Mouse (Mus musculus) frontal cortex, adult 2 months (tissue): ENCODE measurements around the gene Miga1. TPM values are rescaled to one million over a fixed set of nuclear protein-coding genes. Genes with fewer than 3 reads are reported as not detected.

Experiments
- DNase-seq, 2 experiments: peaks; one replicate each; pipeline ENCODE4 v3.0.0; 2022; ENCODE audit warnings: low spot score in 1 of 2; ENCODE audit errors: extremely low spot score in 1 of 2
- polyA plus RNA-seq: library from polyadenylated mRNA; depleted of rRNA; stranded (reverse); fragments of >200 nt; gene quantifications from 2 replicates; pipeline ENCODE4 v1.2.3, GENCODE M21; 2012; rRNA removed

Gene Miga1
- 42.3 and 47.2 TPM in 2 replicates for polyA plus RNA-seq

DNA sequence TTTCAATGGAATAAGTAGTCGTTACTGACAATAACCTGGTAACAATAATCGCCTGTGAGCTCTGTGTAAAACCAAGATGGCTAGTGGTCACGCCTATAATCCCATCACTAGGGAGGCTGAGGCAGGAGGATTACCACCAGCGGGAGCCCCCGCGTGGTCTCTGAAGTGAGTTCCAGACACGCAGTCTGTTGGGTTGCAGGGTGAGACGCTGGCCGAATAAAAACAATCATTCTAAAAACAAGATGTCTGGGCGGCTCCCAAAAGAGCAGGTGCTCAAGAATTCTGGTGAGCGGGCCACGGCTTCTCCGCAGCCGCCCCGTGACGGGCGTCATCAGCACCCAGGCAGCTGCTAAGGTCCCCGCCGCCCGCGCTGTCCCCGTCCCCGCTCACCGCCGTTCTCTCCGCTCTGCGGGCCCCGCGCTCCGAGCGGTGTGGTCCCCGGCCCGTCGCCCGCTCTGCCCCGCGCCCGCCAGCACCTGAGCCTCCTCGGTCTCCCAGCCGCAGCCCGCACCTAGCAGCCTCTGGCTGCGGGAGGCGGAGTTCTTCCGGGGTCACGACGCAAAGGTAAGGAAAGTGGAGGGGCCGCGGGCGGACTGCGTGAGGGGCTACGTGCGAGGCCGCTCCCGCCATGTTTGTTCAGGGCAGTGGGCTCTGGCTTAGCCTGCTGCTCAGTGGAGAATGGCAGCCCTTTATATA, at the start of gene Miga1:
Gene Miga1 (minus strand): TSS at position 546 of the 696 bp plus-strand sequence.
- peak; percentile 58 to 86 for DNase-seq

DNA sequence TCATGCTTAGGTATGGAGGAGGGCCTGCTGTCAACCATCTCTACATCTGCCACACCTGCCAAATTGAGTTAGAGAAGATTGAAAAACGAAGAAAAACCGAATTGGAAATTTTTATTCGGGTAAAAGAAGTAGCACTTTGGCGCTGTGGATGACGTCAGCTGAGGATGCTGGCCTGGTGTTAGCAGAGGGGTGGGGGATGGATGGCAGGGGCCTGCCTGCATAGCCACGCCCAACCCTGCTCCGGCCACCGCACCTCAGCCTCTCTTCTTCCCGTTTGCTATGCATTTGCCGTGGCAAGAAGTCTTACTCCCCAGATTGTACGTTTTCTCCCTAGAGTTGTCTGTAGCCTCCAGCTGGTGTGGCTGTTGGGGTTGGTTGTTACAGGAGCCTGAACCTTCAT, 43.9 kb upstream of the Miga1 start:
- DNase-seq, result no peak

DNA sequence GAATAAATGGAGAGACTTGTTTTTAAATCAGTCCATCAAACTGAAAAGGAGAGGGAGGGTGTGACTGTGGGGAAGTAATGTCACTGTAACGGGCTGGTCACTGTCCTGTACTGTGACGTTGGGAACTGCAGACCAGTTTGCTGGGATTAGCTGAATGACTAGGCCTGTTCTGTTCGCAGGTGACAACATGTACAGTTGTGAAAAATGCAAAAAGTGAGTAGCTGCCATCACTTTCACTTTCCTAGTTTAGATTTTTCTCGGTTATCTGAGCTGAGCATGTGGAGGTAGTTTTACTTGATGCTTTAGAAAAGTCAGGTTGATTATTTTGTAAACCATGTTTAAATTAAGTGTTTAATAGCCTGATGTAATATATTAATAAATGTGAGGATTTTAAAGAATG, 35.9 kb upstream of the Miga1 start:
- no peak for DNase-seq

DNA sequence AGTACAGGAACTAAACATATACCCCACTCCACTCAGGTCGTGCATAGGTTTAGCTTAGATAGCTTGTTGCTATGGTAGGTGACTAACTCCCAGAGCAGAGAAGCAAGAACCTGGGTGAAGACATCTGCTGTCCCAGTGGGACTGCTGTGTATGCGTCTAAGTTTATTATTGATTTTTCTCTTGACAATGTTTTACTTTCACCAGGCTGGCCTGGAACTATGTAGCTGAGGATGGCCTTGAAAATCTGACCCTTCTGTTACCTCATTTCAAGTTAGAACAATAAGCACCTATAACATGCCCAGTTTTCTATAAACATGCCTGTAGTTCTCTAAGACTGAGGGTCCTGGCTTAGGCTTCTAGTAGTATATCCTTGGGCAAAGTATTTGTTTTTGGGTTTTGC, 24.0 kb upstream of the Miga1 start:
- DNase-seq, result no peak

DNA sequence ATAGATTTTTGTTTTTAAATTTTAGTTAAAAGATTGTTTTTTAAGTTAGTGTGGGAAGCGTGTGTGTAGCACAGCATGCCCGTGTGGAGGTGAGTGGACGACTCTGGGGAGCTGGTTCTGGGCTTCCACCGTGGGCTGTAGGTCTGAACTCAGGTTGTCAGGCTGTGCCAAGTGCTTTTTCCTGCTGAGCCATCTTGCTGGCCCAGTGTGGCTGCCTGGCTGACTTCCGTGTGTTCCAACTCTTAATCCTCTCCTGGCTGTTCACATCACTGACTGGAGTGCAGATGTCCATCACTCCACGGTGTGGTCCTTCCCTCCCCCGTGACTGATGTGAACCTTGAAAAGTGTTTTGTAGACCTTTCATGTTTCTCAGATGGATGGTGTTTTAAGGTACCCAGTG, 18.9 kb upstream of the Miga1 start:
- DNase-seq, result no peak

DNA sequence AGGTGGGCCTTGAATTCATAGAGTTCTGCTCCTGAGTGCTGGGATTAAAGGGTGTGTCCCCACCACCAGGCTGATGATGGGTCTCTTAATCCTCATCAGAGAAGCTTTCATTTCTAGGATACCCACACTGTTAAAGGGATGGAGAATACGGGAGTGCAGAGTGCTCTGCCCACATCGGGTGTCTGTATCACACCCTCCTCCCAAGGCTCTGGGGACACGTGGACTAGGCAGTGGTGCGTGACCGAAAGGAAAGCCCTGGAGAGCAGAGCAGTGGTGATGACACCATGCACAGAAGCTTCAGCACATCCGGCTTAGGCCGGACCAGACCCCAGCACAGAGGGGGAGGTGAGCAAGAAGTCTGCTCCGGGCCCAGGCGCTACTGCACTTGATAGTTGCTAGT, 16.5 kb upstream of the Miga1 start:
- DNase-seq, result no peak

DNA sequence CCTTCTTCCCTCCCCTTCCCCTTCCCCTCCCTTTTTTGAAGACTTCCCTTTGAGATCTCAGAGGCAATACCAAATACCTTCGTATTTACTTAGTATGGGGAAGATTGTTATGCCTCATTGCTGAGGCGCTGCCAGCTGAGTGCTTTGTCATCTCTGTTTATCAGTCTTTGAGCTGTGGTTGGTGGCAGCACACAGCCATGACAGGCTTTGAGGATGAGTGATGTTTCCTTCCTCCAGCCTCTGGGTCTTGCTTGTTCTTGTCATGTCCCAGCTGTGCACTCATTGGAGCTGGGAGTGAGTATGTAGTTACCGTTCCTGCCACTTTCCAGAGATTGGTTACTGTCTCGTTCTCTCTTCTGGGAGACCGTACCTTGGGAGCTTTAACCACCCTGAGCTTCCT, 15.2 kb upstream of the Miga1 start:
- DNase-seq, result no peak

DNA sequence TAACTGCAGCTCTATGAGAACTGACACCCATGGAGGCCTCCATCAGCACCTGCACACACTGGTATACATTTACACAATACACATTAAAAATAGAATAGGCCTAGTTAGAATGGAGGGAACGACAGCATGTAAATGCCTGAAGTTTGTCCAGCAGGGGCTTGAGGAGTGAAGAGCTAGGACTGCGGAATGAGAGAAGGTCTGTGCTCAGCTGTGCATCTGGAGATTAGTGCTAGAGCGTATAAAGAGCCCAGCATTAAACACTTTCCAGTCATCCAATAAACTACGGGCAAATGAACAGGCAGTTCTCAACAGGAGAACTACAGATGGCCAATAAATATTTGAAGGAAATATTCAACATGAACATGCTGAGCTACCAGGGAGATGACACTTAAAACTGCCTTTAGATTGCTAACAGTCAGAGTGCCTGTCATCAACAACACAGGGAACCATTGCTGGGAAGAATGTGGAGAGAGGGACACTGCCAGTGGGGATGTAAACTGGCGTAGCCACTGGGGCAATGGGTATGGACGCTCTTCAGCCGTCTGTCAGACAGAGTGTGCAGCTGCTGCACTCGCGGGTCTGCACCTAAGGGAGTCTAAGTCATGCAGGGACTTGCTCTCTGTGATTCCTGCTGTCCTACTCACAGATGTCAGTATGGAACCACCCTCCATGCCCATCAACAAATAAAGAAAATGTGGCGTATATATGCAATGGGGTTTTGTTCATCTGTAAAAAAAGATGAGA, 13.4 kb upstream of the Miga1 start:
- no peak for DNase-seq

DNA sequence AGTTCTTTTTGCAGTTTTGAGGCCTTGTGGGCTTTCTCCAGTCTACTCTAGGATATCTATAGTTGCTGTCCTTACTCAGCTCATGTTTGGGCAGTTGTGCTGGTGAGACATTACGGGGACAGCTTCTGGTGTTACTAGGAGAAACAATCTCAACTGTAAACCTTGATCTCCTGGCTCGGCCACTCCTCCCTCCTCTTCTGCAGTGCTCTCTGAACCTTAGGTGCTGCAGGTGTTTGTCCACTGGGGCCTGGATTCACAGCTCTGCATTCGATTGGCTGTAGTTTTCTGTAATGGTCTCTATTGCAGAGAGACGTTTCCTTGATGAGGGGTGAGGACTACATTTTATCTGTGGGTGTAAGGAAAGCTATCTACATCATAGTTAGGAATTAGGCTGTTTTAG, 12.1 kb upstream of the Miga1 start:
- no peak for DNase-seq

DNA sequence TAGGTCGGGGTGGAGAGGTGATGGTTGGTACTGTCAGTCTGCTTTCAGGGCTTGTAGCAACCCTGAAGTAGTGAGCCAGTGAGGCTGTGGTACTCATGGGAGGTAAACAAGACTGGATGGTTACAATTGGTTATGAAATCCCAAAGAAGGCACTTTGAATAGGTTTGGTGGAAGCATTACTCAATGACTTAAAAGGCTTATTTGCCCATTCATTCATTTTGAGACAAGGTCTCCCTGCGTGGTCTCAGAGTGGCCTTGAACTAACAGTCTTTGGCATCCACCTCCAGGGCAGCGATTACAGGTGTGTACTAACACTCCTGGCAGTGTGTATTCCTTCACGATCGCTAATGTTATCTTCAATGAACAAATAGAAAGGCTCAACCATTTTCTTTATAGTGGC, 10.8 kb upstream of the Miga1 start:
- no peak for DNase-seq

DNA sequence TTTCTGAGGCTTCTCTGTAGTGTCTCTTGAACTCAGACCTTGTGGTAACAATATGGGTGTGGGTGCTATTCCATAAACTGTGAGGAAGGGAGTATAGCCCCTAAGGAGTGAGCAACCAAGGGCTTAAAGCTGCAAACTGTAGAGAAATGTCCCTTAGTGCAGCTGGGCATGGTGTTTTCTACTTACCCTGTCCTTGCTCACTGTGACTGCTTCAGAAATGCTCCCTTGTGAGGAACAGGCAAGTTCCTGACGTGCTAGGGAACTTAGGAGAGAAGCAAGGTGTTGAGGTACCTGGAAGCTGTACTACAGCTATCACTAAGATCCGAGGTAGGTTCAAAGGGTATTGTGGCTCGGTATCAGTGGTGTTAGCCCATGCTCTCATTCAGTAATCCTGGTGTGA, 10.2 kb upstream of the Miga1 start:
- no peak for DNase-seq

DNA sequence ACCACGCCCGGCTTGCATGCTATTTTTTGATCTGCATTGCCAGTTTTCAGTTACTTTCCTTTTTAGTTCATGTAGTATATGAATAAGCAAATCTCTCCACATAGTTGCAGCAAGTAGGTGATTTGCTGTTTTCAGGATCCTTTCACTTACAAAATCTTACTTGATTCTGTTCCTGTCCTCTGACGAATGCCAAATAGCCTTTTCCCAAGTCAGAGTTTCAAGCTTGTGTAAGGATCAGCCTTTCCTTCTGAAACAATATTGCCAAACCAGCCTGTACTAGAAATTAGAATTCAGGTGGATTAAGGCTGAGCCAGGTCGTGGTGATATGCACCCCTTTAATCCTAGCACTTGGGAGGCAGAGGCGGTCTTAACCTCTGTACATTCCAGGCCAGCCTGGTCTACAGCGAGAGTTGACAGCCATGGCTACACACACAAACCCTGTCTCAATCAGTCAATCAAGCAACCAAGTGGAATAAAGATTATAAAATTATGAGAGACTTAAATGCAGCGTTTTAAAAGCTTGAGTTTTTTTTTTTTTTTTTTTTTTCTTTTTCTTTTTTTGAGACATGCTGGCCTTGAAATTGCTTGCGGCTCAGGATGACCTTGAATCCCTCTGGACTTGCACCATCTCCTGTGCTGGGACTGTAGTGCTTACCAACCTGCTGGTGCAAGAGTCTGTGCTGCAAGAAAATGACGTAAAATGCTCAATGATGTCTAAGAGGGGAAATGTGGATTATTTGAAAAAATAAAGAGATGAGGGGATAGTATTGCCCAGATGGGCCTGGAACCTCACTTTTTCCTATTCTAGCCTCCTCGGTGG, 8.0 kb upstream of the Miga1 start:
- no peak for DNase-seq

DNA sequence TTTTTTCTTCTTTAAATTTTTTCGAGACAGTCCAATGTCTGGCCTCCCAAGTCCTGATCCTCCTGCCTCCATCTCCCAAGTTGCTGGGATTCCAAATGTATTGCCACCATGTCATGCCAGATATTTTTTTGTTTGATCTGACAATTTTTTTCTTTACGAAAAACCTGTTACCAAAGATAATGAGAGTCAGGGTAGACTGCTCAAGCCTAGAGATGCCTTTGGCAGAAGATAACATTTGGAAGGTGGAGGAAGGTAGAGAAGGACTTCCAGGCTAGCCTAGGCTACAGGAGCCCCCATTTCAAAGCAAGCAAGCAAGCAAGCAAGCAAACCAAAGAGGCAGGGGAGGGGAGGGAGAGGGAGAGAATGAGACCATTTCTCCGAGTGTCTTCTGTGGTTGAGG, 7.0 kb upstream of the Miga1 start:
- no peak for DNase-seq

DNA sequence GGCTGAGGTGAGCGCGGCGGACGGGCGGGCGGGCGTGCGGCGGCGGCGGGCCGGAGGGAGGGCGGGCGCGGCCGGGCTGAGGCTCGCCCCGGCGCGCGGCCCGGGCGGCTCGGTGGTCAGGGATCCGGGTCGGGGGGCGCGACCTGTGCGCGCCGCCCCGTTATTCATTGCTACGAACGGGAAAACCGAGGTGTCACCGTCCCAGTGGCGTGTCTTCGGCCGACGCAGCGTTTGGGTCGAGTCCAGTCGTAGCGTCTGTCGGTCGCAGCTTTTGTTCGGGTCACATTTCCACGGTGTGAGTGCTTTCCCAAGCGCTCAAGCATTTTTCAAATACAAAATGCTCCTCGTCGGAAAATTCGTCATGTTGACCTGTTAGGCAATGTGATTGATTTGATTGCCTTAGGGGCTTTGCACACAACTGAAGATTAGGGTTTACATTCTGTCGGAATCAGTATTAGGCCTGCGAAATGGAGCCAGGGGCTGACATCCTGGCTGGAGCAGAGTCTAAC, 6.5 kb upstream of the Miga1 start:
- DNase-seq, result peak in 1 of 2 experiments; percentile 33

DNA sequence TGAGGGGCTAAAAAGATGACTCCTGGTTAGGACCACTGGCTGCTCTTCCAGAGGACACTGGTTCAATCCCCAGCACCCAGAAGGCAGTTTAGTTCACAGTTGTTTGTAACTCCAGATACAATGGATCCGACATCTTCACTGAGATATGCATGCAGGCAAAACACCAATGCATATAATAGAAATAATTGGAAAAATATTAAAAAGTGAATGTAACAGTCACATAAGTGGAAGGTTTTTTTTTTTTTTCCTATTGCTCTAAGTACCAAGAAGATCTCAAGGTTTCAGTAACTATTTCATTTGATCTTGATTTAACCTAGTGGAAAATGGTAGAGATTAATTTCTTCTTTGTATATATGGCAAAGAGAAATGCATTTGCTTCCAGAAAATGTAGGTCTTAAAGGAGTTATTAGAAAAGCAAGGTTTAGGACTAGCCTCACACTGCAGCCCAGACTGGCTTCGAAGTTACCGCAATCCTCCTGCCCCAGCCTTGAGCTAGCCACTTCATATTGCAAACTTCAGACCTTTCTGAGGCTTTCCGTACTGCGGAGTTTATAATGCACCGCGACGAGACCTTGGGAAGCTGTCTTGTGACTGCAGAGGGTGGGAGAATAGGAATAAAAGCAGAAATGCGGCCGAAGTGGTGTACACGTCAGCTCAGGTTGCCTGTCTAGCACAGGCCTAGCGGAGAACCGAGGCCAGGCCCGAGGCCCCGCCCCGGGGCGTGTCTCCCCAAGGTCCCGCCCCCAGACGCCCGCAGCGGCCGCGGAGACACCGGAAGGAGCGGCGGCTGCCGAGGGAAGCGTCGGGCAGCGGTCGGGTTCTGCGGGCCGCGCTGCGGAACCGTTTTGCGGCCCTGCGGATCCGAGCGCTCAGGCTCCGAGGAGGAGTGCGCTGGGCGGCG, 5.8 kb upstream of the Miga1 start, which contains the start of gene Usp33:
Gene Usp33 (plus strand): TSS at position 747 of the 901 bp plus-strand sequence.
- DNase-seq, result peak; percentile 87 to 92

DNA sequence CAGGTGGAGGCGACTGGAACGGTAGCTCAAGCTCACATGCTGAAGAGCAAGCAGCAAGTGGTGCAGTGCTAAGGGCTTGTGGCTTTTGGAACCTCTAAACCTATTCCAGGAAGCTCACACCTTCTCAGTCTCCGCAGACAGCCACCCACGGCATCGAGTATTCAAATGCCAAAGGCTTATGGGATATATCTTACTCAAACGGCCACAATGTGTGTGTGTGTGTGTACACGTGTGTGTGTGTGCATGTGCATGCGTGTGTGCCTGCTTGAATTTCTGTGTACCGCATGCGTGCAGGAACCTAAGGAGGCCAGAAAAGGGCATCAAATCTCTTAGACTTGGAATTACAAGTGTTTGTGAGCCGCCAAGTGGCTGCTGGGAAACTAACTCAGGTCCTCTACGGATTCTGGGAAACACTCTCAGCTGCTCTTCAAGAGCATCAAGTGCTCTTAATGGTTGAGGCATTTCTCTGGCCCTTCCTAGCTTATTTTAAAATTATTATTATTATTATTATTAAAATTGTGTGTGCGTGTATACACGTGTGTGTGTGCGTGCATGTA, 2.8 kb upstream of the Miga1 start:
- DNase-seq, result no peak

DNA sequence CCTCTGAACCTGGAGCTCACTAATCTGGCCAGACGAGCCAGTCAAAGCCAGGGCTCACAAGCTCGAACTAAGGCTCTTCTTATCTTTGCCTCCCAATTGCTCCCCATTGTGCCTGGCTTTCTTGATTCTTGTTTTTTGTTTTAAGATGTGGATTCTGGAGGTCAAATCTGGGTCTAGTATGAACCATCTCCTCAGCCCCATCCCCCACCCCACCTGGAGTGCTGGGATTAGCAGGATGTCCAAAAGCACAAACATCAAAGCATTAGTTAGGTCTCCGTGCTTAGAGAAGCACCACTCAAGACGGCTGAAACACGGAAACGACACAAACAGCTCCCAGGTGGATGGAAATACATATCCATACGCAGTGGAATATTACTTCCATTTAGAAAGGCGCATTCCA, 4.1 kb downstream of the Miga1 start:
- DNase-seq, result no peak

DNA sequence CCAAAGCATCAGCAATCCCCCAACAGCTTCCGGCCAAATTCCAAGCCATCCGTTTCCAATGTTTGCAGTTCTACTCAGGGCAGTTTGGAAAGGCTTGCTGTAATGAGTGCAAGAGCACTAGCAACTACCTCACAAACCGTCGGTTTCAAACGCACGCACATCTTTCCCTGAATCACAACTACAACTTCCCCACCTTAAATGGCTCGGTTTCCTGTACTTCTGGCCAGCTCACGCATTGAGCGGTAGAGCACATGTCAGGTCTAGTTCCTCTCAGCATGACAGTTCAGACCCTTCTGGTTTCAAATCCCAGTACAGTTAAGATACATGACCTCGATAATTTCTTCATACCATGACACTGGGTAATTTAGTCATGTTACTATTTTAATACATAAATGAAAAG, 6.6 kb downstream of the Miga1 start:
- DNase-seq, result no peak

DNA sequence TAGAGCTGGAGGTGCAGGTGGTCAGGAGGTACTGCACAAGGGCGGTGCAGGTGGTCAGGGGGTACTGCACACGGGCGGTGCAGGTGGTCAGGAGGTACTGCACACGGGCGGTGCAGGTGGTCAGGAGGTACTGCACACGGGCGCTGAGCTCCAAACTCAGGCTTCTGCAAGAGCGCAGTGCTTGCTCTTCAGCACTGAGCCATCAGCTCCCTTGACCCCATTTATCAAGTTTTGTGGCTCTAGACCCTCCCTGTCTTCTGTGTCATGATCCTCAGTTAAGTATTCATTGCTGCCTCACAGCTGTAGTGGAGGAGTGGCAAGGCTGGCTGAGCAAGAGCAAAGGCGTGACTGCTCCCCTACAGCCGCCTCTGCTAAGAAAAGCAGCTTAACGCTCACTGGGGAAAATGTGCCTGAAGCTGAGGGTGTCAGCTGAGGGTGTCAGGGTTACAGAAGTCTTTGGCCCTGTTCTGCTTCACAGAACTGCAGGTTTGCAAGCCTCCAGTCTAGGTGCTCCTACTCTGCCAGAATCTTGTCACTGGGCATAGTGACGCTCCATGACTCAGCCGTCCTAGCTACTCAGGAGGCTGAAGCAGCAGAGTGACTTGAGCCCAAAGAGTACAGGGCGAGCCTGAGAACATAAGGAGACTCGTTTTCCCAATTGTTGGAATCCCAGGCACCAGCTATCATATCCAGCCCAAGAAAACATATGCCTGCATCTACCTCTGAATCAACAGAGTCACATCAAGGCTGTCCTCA, 7.5 kb downstream of the Miga1 start:
- DNase-seq, result peak in 1 of 2 experiments; percentile 34
